Mouse (Mus musculus) cerebellum, adult 11 months (tissue): ENCODE measurements around the gene Cnot11.

Experiments
- DNase-seq: peaks from one replicate; pipeline ENCODE4 v3.0.0; 2022

Gene Cnot11

DNA sequence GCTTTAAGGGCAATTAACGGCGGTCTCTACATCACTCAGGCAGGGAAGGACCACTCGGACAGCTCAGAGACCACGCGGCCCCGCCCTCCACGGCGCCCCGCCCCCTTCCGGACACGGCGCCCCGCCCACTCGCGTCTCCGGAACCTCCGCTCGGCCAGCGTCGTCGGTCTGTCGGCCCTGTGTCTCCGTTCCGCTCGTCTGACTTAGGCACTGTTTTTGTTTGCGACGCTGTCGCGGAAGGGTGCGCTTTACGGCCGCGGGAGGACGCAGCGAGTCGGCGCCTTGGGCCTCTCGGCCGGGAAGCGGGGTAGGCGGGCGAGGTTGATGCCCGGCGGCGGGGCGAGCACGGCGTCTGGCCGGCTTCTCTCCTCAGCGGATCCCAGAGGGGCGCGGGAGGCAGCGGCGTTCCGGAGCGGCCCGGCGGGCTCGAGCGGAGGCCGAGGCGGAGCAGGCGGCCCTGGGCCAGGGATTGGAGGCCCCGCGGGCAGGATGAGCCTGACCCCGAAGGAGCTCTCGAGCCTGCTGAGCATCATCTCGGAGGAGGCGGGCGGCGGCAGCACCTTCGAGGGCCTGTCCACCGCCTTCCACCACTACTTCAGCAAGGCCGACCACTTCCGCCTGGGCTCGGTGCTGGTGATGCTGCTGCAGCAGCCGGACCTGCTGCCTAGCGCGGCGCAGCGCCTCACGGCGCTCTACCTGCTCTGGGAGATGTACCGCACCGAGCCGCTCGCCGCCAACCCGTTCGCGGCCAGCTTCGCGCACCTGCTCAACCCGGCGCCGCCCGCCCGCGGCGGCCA, 921 bp downstream of the Cnot11 start:
- DNase-seq: peak; percentile 98

GRCm38 (mm10) chr1:39536701-39537100, 1.9 kb downstream of the Cnot11 start:
- DNase-seq: no peak

GRCm38 (mm10) chr1:39537631-39538380, 3.0 kb downstream of the Cnot11 start:
- DNase-seq: no peak

DNA sequence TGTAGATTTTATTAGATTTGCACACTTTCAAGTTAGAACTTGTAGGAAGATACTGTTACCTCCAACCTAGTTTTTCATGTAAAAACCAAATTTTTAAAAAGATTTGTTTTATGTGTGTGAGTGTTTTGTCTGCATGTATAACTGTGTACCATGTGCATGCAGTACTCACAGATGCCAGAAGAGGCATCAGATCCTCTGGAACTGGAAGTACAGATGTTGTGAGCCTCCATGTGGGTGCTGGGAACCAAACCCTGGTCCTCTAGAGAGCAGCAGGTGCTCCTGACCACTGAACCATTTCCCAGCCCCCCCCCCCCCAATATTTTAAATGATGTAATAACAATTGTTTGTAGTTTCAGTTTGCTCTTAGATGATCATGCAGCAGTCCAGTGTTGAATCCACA, 5.8 kb downstream of the Cnot11 start:
- no peak for DNase-seq

DNA sequence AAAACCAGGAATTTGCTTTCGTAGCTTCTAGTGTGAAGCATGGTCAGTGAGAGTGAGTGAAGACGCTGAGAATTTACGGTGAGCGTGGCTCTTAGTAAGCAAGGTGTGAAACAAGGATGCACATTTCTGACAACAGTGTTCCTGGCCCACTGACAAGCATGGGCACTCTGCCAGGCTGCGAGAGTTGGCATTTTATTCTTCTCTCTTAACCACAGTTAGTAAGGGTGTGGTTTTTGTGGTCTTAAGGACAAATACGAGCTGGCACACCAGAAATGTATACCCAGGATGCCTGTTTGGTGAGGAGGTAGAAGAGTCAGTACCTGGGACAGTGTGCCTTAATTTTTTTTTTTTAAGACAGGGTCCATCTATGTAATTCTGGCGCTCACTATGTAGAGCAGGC, 10.8 kb downstream of the Cnot11 start:
- no peak for DNase-seq

GRCm38 (mm10) chr1:39546160-39546866, 11.5 kb downstream of the Cnot11 start:
- no peak for DNase-seq

GRCm38 (mm10) chr1:39547238-39547637, 12.4 kb downstream of the Cnot11 start:
- no peak for DNase-seq

- DNase-seq: no peak
Measured at GRCm38 (mm10) chr1:39549831-39550230, 15.0 kb downstream of the Cnot11 start.

- no peak for DNase-seq
Measured at GRCm38 (mm10) chr1:39555556-39556415, 21.0 kb downstream of the Cnot11 start.

GRCm38 (mm10) chr1:39559009-39559408, 24.2 kb downstream of the Cnot11 start:
- no peak for DNase-seq

GRCm38 (mm10) chr1:39561920-39562319, 27.1 kb downstream of the Cnot11 start:
- DNase-seq: no peak

- DNase-seq: no peak
Measured at GRCm38 (mm10) chr1:39563161-39563560, 28.4 kb downstream of the Cnot11 start.

- no peak for DNase-seq
Measured at GRCm38 (mm10) chr1:39564603-39565002, 29.8 kb downstream of the Cnot11 start.

- no peak for DNase-seq
Measured at GRCm38 (mm10) chr1:39568079-39568478, 33.3 kb downstream of the Cnot11 start.

DNA sequence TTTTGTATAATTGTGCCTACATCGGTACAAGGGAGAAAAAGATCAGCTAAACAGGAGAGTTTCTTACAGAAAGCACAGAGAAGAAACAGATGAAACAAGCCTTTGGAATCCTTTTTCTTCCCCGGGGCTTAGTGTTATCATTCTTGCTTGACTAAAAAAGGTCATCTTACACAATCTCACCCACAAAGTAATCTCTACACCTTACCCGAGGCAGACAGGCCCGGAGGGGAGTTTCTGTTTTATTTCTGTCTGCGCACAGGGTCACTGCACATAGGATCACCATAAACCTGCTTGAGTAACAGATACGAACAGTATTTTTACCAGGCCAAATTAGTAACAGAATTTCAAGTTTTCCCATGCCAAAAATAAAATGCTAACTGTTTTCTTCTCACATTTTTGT, 36.9 kb downstream of the Cnot11 start:
- DNase-seq: no peak

GRCm38 (mm10) chr1:39573890-39574289, 39.1 kb downstream of the Cnot11 start:
- DNase-seq: no peak

- no peak for DNase-seq
Measured at GRCm38 (mm10) chr1:39575778-39576375, 41.1 kb downstream of the Cnot11 start.

DNA sequence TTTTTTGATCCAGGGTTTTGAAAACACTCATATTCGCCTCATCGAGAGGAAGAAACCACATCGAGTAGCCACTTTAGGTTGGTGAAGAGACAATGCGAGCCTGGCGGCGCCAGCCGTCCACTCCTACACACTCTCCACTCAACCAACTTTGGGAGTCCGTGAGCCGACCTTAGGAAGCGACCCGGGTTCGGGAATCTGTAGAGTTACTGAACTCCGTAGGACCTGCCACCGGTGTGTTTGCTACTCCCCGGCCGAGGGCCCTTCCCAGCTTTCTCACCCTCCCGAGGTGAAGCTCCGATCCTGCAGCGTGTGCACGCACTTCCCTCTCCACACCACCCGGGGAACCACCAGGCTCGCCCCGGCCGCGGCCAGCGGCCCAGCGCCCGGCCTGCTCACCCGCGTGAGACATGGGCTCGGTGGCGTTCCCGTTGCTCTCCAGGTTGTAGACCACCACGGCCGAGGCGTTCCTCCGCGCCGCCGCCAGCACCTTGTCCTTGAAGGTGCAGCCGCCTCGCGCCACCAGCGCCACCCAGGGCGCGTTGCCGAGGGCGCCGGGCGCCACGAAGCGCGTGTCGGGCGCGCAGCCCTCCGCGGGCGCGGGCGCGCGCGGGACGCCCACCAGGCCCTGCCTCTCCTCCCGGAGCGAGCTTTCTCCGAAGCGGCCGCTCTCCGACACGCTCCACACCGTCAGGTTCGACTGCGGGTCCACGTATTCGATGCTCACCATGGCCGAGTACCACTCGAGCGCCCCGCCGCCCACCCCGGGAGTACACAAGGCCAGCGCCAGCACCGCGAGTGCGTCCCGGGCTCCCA, 41.8 kb downstream of the Cnot11 start:
- DNase-seq: peak; percentile 62

DNA sequence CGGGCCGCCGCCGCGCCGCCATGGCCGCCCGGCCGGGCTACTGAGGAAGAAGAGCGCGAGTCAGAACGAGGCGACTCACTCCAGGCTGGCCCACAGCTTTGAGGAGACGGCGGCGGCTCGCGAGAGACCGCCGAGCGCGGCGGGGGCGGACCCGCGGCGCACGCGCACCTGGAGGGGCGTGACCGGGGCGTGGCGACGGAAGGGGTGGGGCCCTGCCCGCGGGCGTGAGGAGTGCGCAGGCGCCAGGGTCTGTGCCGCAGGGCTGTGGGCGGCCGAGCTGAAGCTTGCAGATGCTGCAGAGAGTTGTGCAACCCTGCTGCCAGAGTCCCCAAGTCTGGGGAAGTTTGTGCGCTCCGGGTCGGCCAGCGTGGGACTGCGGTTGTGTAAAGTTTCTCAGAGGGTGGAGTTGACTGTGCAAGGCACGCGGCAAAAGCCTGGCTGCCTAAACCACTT, 42.5 kb downstream of the Cnot11 start, which contains the start of gene Rnf149:
Gene Rnf149 (minus strand): TSS at position 153 of the 453 bp plus-strand sequence.
- DNase-seq: peak; percentile 94

DNA sequence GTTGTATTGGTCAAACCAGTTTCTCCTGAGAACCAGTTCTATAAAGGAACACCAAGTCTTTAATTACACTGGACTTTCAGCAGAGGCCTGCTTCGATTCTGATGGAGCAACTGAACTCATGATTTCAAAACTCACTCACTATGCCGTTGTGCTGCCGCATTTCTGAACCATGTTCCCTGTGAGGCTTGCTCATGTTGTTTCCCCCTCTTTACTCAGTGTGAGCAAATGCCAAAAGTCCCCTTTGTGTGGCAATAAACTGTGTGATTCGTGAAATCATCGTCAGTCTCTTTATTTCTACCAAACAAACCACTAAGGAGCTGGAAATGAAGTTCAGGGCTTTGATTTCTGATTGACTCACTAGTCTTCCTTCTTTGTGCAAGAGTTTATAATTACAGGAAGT, 43.7 kb downstream of the Cnot11 start:
- no peak for DNase-seq

DNA sequence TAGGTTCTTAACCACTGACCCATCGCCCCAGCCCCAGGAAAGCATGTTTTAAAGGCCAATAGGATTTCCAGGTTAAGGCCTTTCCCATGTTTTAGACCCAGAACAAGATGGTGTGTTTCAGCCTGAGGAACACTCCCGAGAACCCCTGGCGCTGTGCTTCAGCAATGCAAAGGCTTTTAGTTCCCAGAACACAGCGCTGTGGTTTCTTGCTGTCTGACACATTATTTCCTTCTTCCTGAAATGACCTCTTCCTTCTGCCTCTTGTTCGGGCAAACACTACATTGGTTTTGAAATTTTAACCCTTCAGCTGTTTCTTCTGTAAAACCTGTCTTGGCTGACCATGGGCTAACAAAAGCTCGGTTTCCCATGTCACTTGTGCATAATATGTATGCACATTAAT, 44.3 kb downstream of the Cnot11 start:
- no peak for DNase-seq
